Mouse (Mus musculus) kidney, adult 2 months (tissue): ENCODE data around the gene Gpr135.

Experiments used
- CTCF ChIP-seq: fragments of 200-500 bp; conservative IDR thresholded peaks from 2 replicates; pipeline ENCODE4 v1.5.1; 2011; ENCODE audit warnings: low read depth, mild to moderate bottlenecking, control low read depth, low read length, moderate library complexity, mixed read lengths; ENCODE audit not compliant: insufficient read depth, insufficient read length
- POLR2A ChIP-seq: fragments of 200-500 bp; IDR thresholded peaks from one replicate; pipeline ENCODE4 v1.6.1; 2011; ENCODE audit warnings: low read depth, low read length, control low read depth

- TF ChIP-seq CTCF (no peak), POLR2A (no peak)
These were observed 39.8 kb downstream of the Gpr135 start for GRCm38 (mm10) chr12:72031171-72031570.
